In genomic region chr3:51180341-51180940, GRCm38 (mm10) we compare ENCODE assay signal across 15 mouse cellular contexts.
"Had no signal": no experiment of that assay in that cellular context is flagged by ENCODE, and none has a peak within 500 bp of the region (broad histone marks: within the 10 kb centered on the region; RNA-seq: fewer than 3 reads in every experiment).

No protein-coding gene starts in this region.

- H3K9me3 ChIP-seq: lung, embryonic 15.5 days; megakaryocyte, embryonic 14.5 days; midbrain, embryonic 13.5 days; midbrain, embryonic 15.5 days; neural tube, embryonic 12.5 days had no signal

- H3K4me2 ChIP-seq: lung, embryonic 15.5 days; midbrain, embryonic 11.5 days; midbrain, embryonic 13.5 days; midbrain, embryonic 15.5 days; neural tube, embryonic 12.5 days had no signal

- ATAC-seq: lung, postnatal 0 days; midbrain, embryonic 15.5 days had no signal

- H3K4me1 ChIP-seq: lung, embryonic 15.5 days; megakaryocyte, embryonic 14.5 days; midbrain, embryonic 13.5 days; midbrain, embryonic 15.5 days; neural tube, embryonic 12.5 days had no signal

- H3K4me3 ChIP-seq: lung, embryonic 15.5 days; megakaryocyte, embryonic 14.5 days; midbrain, embryonic 13.5 days; midbrain, embryonic 15.5 days; neural tube, embryonic 12.5 days had no signal

- H3K27ac ChIP-seq: lung, embryonic 15.5 days; macrophage; midbrain, embryonic 13.5 days; midbrain, embryonic 15.5 days; neural tube, embryonic 12.5 days had no signal

- DNase-seq: lung, adult 2 months; lung, postnatal 14 days; lung, postnatal 36 days; spleen, adult 18-20 months; thymus, adult 18-20 months; thymus, postnatal 14 days; thymus, postnatal 36 days had no signal

- H3K27me3 ChIP-seq: lung, embryonic 15.5 days; midbrain, embryonic 13.5 days; midbrain, embryonic 15.5 days; neural tube, embryonic 12.5 days had no signal

- H3K36me3 ChIP-seq: lung, embryonic 15.5 days; midbrain, embryonic 13.5 days; midbrain, embryonic 15.5 days; neural tube, embryonic 12.5 days had no signal

- H3K9ac ChIP-seq: lung, embryonic 15.5 days; midbrain, embryonic 13.5 days; midbrain, embryonic 15.5 days; neural tube, embryonic 12.5 days had no signal
